Mouse (Mus musculus) megakaryocyte, embryonic 14.5 days (primary cell): ENCODE results near the gene Ptprm.

ENCODE experiments used
- FLI1 ChIP-seq: IDR thresholded peaks from 2 replicates; pipeline ENCODE4 v1.6.1; 2012; ENCODE audit warnings: low read length, inconsistent platforms, mixed read lengths
- GATA1 ChIP-seq: IDR thresholded peaks from 3 replicates; pipeline ENCODE4 v1.6.1; 2012; ENCODE audit warnings: mixed read lengths, low read length, inconsistent platforms, borderline replicate concordance

GRCm38 (mm10) chr17:67358541-67358940 is 4.3 kb upstream of the Ptprm start:
- TF ChIP-seq GATA1 (no peak), FLI1 (no peak)
